Mouse (Mus musculus) C2C12 (cell line): ENCODE measurements around the gene Fgfr1op2.

Source experiments
- CEBPB ChIP-seq: IDR thresholded peaks from one replicate; pipeline ENCODE4 v1.6.1; 2011; ENCODE audit warnings: low read depth, mild to moderate bottlenecking, control low read depth, moderate library complexity
- CTCF ChIP-seq: IDR thresholded peaks from one replicate; pipeline ENCODE4 v1.5.1; 2011; ENCODE audit not compliant: control insufficient read depth, insufficient read depth, insufficient read length
- FOSL1 ChIP-seq: IDR thresholded peaks from one replicate; pipeline ENCODE4 v1.8.0; 2011; ENCODE audit warnings: mild to moderate bottlenecking, low read length; ENCODE audit not compliant: poor library complexity, insufficient read depth, severe bottlenecking
- MAX ChIP-seq: IDR thresholded peaks from one replicate; pipeline ENCODE4 v1.6.1; 2011; ENCODE audit warnings: mild to moderate bottlenecking, control low read depth
- MYOD1 ChIP-seq: IDR thresholded peaks from one replicate; pipeline ENCODE4 v1.6.1; 2011; ENCODE audit warnings: low read depth; ENCODE audit not compliant: control insufficient read depth, insufficient read length
- MYOG ChIP-seq: IDR thresholded peaks from one replicate; pipeline ENCODE4 v1.6.1; 2011; ENCODE audit not compliant: control insufficient read depth, insufficient read length; ENCODE audit errors: extremely low read depth
- USF1 ChIP-seq: IDR thresholded peaks from one replicate; pipeline ENCODE4 v1.6.1; 2011; ENCODE audit warnings: low read depth, mild to moderate bottlenecking, control low read depth, moderate library complexity

- TF ChIP-seq CTCF (no peak), MYOG (no peak), USF1 (no peak), MAX (no peak), CEBPB (no peak), MYOD1 (no peak), FOSL1 (no peak)
Observed at GRCm38 (mm10) chr6:146580381-146580926, 3.5 kb downstream of the Fgfr1op2 start.
